Mouse (Mus musculus) neural tube, postnatal 0 days (tissue): Measurements from ENCODE around the gene Dcaf1. TPM values are rescaled to one million over a fixed set of nuclear protein-coding genes. Genes with fewer than 3 reads are reported as not detected.

ENCODE experiments used
- polyA plus RNA-seq: library from polyadenylated mRNA; unstranded; fragments of >200 nt; fragmentation: Nextera tagmentation; extraction: Ambion mirVana; gene quantifications from 2 replicates; pipeline ENCODE4 v1.2.1, GENCODE M21; 2015

Gene Dcaf1
- polyA plus RNA-seq = 6.8 TPM in 2 replicates

DNA sequence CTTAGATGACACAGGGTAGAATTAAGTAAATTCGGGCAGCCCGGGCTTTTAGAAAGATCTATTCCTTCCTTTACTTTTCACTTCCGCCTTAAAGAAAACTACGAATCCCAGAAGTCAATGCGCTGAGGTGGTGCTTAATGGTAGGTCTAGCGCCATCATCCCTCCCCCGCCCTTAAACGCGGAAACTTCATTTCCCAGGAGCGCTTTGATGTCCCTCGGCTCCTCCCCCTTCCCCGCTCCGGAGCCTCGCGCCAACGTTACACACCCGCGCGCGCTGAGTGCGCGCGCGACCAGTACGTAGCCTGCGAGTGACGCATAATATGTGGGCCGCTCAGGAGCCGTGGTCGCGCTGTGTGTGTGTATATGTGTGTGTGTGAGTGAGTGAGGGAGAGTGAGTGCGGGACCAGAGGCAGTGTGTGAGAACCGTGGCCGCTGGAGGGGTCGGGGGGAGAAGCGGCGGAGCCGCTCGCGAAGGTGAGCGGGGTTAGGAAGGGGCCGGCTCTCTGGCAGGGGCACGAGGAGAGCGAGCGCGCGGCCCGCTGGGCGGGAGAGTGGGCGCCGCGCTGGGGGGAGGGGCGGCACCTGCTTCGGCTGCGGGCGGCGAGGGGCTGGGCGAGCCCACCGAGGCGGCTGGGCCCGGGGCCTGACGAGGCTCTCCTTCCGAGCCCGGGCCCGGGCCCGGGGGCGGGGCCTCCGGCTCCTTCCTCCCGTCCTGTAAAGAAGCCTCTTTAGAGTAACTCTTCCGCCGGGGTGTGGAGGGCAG lies at the start of gene Dcaf1:
Gene Dcaf1, plus strand, starts transcription at position 257 of the 763 bp plus-strand sequence.

DNA sequence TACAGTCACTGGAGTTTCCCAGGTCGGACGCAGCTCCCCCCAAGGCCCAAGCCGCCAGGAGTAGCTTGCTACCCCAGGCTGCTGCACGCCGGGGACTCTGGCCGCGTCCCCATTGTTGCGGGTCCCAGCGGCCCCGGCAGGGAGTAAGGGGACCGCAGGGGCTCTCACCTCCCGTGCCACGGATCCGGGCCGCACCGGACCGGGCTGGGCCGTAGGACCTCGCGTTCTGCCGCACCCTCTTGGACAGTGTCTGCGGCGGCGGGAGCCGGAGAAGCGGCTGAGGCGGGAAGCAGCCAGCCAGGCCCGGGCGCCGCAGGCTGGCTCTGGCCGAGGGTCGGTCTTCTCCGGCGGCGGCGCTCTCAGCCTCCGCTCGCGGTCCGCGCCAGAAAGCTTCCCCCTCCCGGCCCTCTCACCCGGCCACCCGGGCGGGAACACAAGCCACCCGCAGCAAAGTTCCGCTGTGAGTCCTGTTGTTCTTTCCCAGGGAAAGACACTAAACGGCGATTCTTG lies 32.8 kb upstream of the Dcaf1 start, which contains the start of gene Rad54l2:
Gene Rad54l2, minus strand, starts transcription at position 383 of the 510 bp plus-strand sequence.

DNA sequence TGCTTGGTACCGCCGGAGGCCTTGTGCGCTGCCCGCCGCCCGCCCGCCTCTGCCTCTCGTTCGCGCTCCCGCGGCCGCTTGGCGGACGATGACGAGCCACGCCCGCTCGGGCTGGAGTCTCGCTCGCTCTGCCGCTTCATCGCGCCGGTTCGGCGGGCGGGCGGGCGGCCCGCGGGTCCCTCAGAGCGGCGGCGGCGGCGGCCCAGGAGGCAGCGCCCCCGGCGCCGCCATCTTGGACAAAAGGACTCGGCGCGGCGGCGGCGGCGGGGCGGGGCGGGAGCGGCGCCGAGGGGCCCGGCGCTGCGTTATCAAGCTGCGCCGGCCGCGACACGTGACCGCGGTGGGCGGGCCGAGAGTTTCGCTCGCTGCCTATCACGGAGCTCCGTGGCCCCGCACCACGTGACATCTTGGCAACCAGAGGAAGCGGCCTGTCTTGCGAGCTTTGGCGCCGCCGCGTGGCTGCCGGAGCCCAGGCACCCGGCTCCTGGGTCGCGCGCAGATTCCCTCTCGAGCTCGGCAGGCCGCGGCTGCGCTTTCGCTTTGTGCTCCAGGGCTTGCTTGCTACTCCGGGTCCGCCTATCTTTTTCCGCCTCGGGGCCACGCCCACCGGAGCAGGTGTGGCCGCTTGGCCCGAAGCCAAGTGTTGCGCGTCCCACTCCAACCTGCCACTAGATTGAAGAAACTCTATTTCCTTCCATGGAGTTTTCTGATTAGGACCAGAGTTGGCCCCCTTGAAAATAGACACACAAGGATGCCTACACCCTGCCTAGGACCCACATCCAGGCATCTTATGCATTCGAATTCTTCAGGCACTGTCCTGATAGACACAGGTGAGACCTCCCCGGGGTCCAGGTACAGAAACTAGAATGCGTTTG lies 65.4 kb downstream of the Dcaf1 start, which contains the start of gene Rbm15b:
Gene Rbm15b, minus strand, starts transcription at position 601 of the 875 bp plus-strand sequence.

DNA sequence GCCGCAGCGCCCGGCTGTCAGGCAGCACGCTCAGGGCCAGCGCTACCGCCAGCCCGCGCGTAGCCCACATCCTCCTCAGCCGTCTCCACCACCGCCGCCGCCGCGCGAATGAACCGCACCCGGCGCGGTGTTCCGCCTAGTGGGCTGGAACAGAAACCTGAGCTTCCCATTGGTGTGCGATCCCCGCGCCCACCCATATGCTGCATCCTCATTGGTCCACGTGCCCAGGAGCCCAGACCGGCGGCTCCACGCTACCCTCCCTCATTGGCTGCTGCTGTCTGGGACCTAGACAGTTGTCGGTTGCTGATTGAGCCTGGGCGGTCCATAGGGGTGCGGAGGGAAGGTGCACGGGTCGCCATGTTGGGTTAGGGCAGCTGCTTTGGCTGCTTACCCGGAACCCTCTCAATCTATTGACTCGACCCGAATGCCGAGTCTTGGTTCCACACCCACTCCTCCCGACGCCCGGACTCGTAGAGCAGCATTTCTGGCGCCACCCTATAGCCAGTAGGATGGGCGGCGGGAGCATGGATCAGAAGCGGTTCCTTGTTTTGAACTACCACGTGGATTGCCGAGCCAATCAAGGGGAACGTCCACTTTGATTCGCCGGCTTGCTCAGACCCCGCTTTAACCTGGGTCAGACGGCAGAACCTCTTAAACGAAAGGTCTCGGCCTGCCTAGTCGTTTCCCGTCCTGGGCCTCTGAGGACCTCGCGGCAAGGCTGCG lies 70.3 kb downstream of the Dcaf1 start, which contains the start of gene Manf:
Gene Manf, minus strand, starts transcription at position 151 of the 723 bp plus-strand sequence.

Other genes with a start within 250 kb of the Dcaf1 start
- gene Iqcf6, start 195.3 kb upstream of the Dcaf1 start, polyA plus RNA-seq = not detected in 2 replicates
- 8.0 and 8.3 TPM in 2 replicates for gene Grm2, start 165.8 kb upstream of the Dcaf1 start, polyA plus RNA-seq
- 93.6 and 93.9 TPM in 2 replicates for gene Tex264, start 135.9 kb upstream of the Dcaf1 start, polyA plus RNA-seq
- gene Rad54l2, start 32.7 kb upstream of the Dcaf1 start, polyA plus RNA-seq = 3.9 and 5.0 TPM in 2 replicates
- gene Rbm15b, start 65.6 kb downstream of the Dcaf1 start, polyA plus RNA-seq = 11.4 and 16.4 TPM in 2 replicates
- 143 and 144 TPM in 2 replicates for gene Manf, start 70.1 kb downstream of the Dcaf1 start, polyA plus RNA-seq